In genomic region chr2:35728633-35729032, GRCm38 (mm10) we compare ENCODE assay signal across 9 mouse cellular contexts.
DNase-seq lines count a peak whose midpoint lies in the region; ATAC-seq lines count a peak whose summit lies in the region.
"Had no signal": no experiment of that assay in that cellular context is flagged by ENCODE, and none has a peak within 500 bp of the region (broad histone marks: within the 10 kb centered on the region; RNA-seq: fewer than 3 reads in every experiment).

No protein-coding gene starts in this region.

- WGBS in lung, embryonic 16.5 days = 16% methylated on average over 5 of the region's 5 CpGs
- 48% methylated on average over 5 of the region's 5 CpGs for WGBS in hindbrain, embryonic 13.5 days
- 42% methylated on average over 5 of the region's 5 CpGs for WGBS in neural tube, embryonic 15.5 days

- DNase-seq in frontal cortex, postnatal 10 days (ENCODE audit: low spot score in 2 of 2) = no peak
- DNase-seq in lung, postnatal 14 days = no peak
- DNase-seq in cerebellum, postnatal 10 days = no peak
- no peak for DNase-seq in cerebellum, adult 11 months

- peak overlapping the region; percentile 14; the same call in 1 of the 2 replicates for H3K9ac ChIP-seq in lung, embryonic 16.5 days (ENCODE audit: low read length)
- H3K9ac ChIP-seq in hindbrain, embryonic 13.5 days = peak overlapping the region; percentile 49; the same call in 1 of the 2 replicates
- no peak overlapping the region for H3K9ac ChIP-seq in neural tube, embryonic 15.5 days (replicated peaks)

- H3K36me3 ChIP-seq in lung, embryonic 16.5 days (ENCODE audit: control insufficient read depth, insufficient read depth, low read length) = peaks cover 23% of the 10 kb centered on the region
- H3K36me3 ChIP-seq in hindbrain, embryonic 13.5 days = peaks cover 60% of the 10 kb centered on the region
- H3K36me3 ChIP-seq in neural tube, embryonic 15.5 days = peaks cover 37% of the 10 kb centered on the region

- peak overlapping the region; percentile 43; the same call in 1 of the 2 replicates for H3K27ac ChIP-seq in lung, embryonic 16.5 days (ENCODE audit: low read length)
- H3K27ac ChIP-seq in hindbrain, embryonic 13.5 days = peak overlapping the region; percentile 76
- peak overlapping the region; percentile 58 for H3K27ac ChIP-seq in neural tube, embryonic 15.5 days (replicated peaks)

- H3K4me2 ChIP-seq in lung, embryonic 16.5 days (ENCODE audit: low read depth, low read length) = no peak overlapping the region
- no peak overlapping the region for H3K4me2 ChIP-seq in hindbrain, embryonic 13.5 days
- no peak overlapping the region for H3K4me2 ChIP-seq in neural tube, embryonic 15.5 days

- no peaks in the 10 kb centered on the region for H3K9me3 ChIP-seq in lung, embryonic 16.5 days (ENCODE audit: control insufficient read depth, low read length)
- no peaks in the 10 kb centered on the region for H3K9me3 ChIP-seq in hindbrain, embryonic 13.5 days
- no peaks in the 10 kb centered on the region for H3K9me3 ChIP-seq in neural tube, embryonic 15.5 days (replicated peaks)

- no peak overlapping the region for H3K4me3 ChIP-seq in lung, embryonic 16.5 days (ENCODE audit: low read length)
- H3K4me3 ChIP-seq in hindbrain, embryonic 13.5 days = no peak overlapping the region
- no peak overlapping the region for H3K4me3 ChIP-seq in neural tube, embryonic 15.5 days (replicated peaks)

- H3K4me1 ChIP-seq in lung, embryonic 16.5 days (replicated peaks; ENCODE audit: control insufficient read depth, insufficient read depth, low read length) = peaks cover 23% of the 10 kb centered on the region
- peaks cover 39% of the 10 kb centered on the region for H3K4me1 ChIP-seq in hindbrain, embryonic 13.5 days (replicated peaks)
- H3K4me1 ChIP-seq in neural tube, embryonic 15.5 days = peaks cover 34% of the 10 kb centered on the region

- no peaks in the 10 kb centered on the region for H3K27me3 ChIP-seq in lung, embryonic 16.5 days (ENCODE audit: control insufficient read depth, insufficient read depth, low read depth, low read length)
- no peaks in the 10 kb centered on the region for H3K27me3 ChIP-seq in hindbrain, embryonic 13.5 days
- H3K27me3 ChIP-seq in neural tube, embryonic 15.5 days (replicated peaks) = no peaks in the 10 kb centered on the region

- ATAC-seq in frontal cortex, adult (ENCODE audit: low TSS enrichment) = peak; percentile 75
- ATAC-seq in lung, embryonic 16.5 days (ENCODE audit: low read depth) = no peak
- ATAC-seq in hindbrain, embryonic 13.5 days (ENCODE audit: low FRiP score) = no peak
- no peak for ATAC-seq in neural tube, embryonic 15.5 days (ENCODE audit: low FRiP score)
- ATAC-seq: CD4-positive, CD25-positive, alpha-beta regulatory T cell, adult 4 months had no signal
